Mouse (Mus musculus) brain, embryonic 14.5 days (tissue): ENCODE measurements around the gene Tmem236. TPM values are rescaled to one million over a fixed set of nuclear protein-coding genes. Genes with fewer than 3 reads are reported as not detected.
A peak's percentile ranks its signal among the peaks of the same experiment; 100 is the strongest.

Source experiments
- DNase-seq: peaks from one replicate; pipeline ENCODE4 v3.0.0-alpha.2; 2011; ENCODE audit warnings: low read depth
- CTCF ChIP-seq: fragments of 200-500 bp; IDR thresholded peaks from 2 replicates; pipeline ENCODE4 v1.5.1; 2012; ENCODE audit warnings: inconsistent platforms, mild to moderate bottlenecking, moderate library complexity, borderline replicate concordance; ENCODE audit not compliant: insufficient read depth, insufficient read length; ENCODE audit errors: extremely low read depth
- POLR2A ChIP-seq: fragments of 200-500 bp; IDR thresholded peaks from 2 replicates; pipeline ENCODE4 v1.6.1; 2012; ENCODE audit warnings: mild to moderate bottlenecking, inconsistent platforms, borderline replicate concordance; ENCODE audit not compliant: poor library complexity, insufficient read depth, insufficient read length, severe bottlenecking; ENCODE audit errors: extremely low read depth
- polyA plus RNA-seq: library from polyadenylated mRNA; depleted of rRNA; stranded (reverse); fragments of >200 nt; gene quantifications from 2 replicates; pipeline ENCODE4 v1.2.3, GENCODE M21; 2012

The Tmem236 gene
- polyA plus RNA-seq, 1 experiment, result 0.14 TPM

- TF ChIP-seq POLR2A (no peak), CTCF (no peak)
- DNase-seq, result no peak
These were observed 58.6 kb downstream of the Tmem236 start for GRCm38 (mm10) chr2:14232897-14233296.

GRCm38 (mm10) chr2:14233983-14234382 lies 59.7 kb downstream of the Tmem236 start:
- no peak for DNase-seq
- no peak for TF ChIP-seq CTCF
- no peak for TF ChIP-seq POLR2A

- DNase-seq, result no peak
- TF ChIP-seq CTCF (no peak), POLR2A (no peak)
These were observed 61.0 kb downstream of the Tmem236 start for GRCm38 (mm10) chr2:14235319-14235718.

DNA sequence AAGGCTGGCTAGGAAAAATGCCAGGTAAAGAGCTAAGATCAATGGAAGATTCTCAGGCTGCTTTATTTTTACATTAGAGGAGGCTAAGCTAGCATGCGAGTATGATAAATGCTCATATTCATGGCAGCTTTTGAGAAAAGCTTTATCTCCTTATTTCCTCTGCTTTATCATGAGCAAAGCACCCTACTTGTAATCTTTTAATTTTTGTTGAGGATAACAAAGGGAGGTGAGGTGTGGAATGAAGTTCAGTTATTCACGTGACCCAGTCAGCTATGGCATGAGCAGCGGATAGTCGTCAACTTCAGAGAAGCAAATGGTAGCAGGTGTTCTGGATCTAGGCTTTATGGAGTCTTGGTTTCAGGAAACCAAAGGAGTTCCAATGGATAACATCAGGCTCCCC lies 62.6 kb downstream of the Tmem236 start:
- no peak for TF ChIP-seq CTCF
- no peak for DNase-seq

GRCm38 (mm10) chr2:14237723-14238122 lies 63.4 kb downstream of the Tmem236 start:
- DNase-seq, result peak; percentile 25
- TF ChIP-seq POLR2A (no peak), CTCF (no peak)

DNA sequence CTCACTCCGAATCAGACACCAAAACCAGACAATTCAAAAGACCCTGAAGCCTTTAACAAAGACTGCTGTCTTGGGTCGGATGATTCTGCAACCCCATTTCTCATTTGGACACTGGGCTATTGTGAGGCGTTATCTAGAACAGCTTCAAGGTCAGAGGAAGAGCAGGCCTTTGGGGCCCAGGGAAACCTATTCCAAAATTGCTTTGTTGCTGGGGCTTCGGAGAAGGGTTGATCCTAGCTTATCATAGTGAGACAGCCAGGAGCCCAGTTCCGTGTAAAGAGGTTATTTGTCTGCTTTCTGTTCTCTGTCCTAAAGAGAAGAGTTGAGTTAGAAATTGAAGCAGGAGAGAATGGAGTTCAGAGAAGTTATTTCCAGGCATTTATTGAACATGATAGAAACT lies 64.8 kb downstream of the Tmem236 start:
- DNase-seq, result no peak
- TF ChIP-seq POLR2A, result no peak
- no peak for TF ChIP-seq CTCF

- TF ChIP-seq CTCF (no peak), POLR2A (no peak)
- no peak for DNase-seq
These were observed 69.8 kb downstream of the Tmem236 start for GRCm38 (mm10) chr2:14244157-14244556.

GRCm38 (mm10) chr2:14244668-14245067 lies 70.3 kb downstream of the Tmem236 start:
- DNase-seq, result no peak
- no peak for TF ChIP-seq CTCF

GRCm38 (mm10) chr2:14249839-14250564 lies 75.7 kb downstream of the Tmem236 start:
- no peak for DNase-seq
- TF ChIP-seq CTCF (no peak), POLR2A (no peak)

- peak; percentile 5 for DNase-seq
- TF ChIP-seq POLR2A, result no peak
- no peak for TF ChIP-seq CTCF
These were observed 77.6 kb downstream of the Tmem236 start for GRCm38 (mm10) chr2:14251938-14252337.

DNA sequence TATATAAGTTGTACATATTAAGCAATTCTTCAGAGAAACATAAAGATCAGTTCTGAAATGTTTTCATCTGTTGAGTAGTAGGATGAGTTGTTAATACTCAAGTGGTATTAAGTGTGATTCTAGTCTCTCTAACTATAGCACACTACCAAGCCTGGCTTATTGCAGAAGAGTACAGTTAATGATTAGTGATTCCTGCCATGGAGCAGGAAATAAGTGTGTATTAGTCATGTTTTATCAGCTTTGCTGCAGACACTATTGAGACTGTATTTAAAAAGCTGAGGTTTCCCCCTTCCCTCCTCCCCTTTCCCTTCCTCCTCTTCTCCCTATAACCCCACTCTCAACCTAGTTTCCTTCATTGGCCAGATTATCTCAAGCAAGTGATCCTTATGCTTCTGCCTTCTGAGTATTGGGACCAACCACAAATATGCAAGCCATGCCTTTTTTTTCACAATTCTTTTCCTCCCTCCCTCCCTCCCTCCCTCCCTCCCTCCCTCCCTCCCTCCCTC lies 84.1 kb downstream of the Tmem236 start:
- TF ChIP-seq POLR2A (no peak), CTCF (no peak)
- DNase-seq, result no peak

- TF ChIP-seq POLR2A (no peak), CTCF (no peak)
- DNase-seq, result no peak
These were observed 87.8 kb downstream of the Tmem236 start for GRCm38 (mm10) chr2:14262090-14262489.
